Mouse (Mus musculus) CH12.LX (cell line): ENCODE measurements around the gene Cwf19l1. TPM values are rescaled to one million over a fixed set of nuclear protein-coding genes. Genes with fewer than 3 reads are reported as not detected.

Experiments
- DNase-seq: peaks from one replicate; pipeline ENCODE4 v3.0.0-alpha.2; 2013; ENCODE audit errors: extremely low read depth
- H3K27ac ChIP-seq: 2 replicates; pipeline ENCODE4 v1.5.1; 2012; ENCODE audit warnings: low read depth, mild to moderate bottlenecking, control low read depth, moderate library complexity; ENCODE audit not compliant: insufficient read depth
- H3K27me3 ChIP-seq: replicated peaks from 2 replicates; pipeline ENCODE3; 2012; ENCODE audit warnings: inconsistent platforms
- H3K36me3 ChIP-seq, 2 experiments: replicated peaks in 1 of 2; 2 replicates each; pipeline versions ENCODE3 to v1.6.1; 2012; ENCODE audit warnings: inconsistent platforms in 1 of 2, low read length in 1 of 2, mild to moderate bottlenecking in 1 of 2, mixed read lengths in 1 of 2, moderate library complexity in 1 of 2; ENCODE audit not compliant: control insufficient read depth in 1 of 2, insufficient read depth in 1 of 2
- H3K4me1 ChIP-seq, 2 experiments: 2 replicates each; pipeline ENCODE4 v1.6.1; 2012; ENCODE audit warnings: inconsistent platforms in 1 of 2, moderate library complexity in 1 of 2; ENCODE audit not compliant: insufficient read depth in 2 of 2, control insufficient read depth in 1 of 2
- H3K4me2 ChIP-seq: 2 replicates; pipeline ENCODE4 v1.6.1; 2012; ENCODE audit warnings: low read depth, mild to moderate bottlenecking, control low read depth; ENCODE audit not compliant: poor library complexity, insufficient read depth, severe bottlenecking
- H3K4me3 ChIP-seq, 3 experiments: fragments of 150-350 bp in 1 of 3; sonication (generic) in 1 of 3; replicated peaks in 1 of 3; 2 replicates each; pipeline versions ENCODE3 to v1.5.1; 2011 to 2012; ENCODE audit warnings: low read depth in 2 of 3, low read length in 2 of 3, mild to moderate bottlenecking in 2 of 3, moderate library complexity in 2 of 3, control low read depth in 1 of 3, improper control_type of control experiment in 1 of 3, inconsistent platforms in 1 of 3, mixed read lengths in 1 of 3; ENCODE audit not compliant: poor library complexity in 1 of 3
- H3K79me2 ChIP-seq: replicated peaks from 2 replicates; pipeline ENCODE4 v1.6.1; 2012; ENCODE audit warnings: mild to moderate bottlenecking, moderate library complexity; ENCODE audit not compliant: control insufficient read depth, poor library complexity, insufficient read depth, severe bottlenecking; ENCODE audit errors: extremely low read depth
- H3K9ac ChIP-seq: 2 replicates; pipeline ENCODE4 v1.6.1; 2012; ENCODE audit warnings: low read depth, mild to moderate bottlenecking, control low read depth, moderate library complexity; ENCODE audit not compliant: insufficient read depth
- H3K9me3 ChIP-seq: replicated peaks from 2 replicates; pipeline ENCODE3; 2012; ENCODE audit warnings: low read length, inconsistent platforms, mixed read lengths
- BHLHE40 ChIP-seq: IDR thresholded peaks from 2 replicates; pipeline ENCODE4 v1.6.1; 2011; ENCODE audit warnings: mild to moderate bottlenecking, low read depth, low read length, improper control_type of control experiment
- CHD2 ChIP-seq: IDR thresholded peaks from 2 replicates; pipeline ENCODE4 v1.6.1; 2011; ENCODE audit warnings: low read length, improper control_type of control experiment
- E2F4 ChIP-seq: IDR thresholded peaks from 2 replicates; pipeline ENCODE4 v1.6.1; 2011; ENCODE audit warnings: low read depth, low read length, improper control_type of control experiment; ENCODE audit not compliant: insufficient replicate concordance
- EP300 ChIP-seq: IDR thresholded peaks from 2 replicates; pipeline ENCODE4 v1.6.1; 2011; ENCODE audit warnings: low read length, improper control_type of control experiment
- ETS1 ChIP-seq: conservative IDR thresholded peaks from 2 replicates; pipeline ENCODE4 v1.6.1; 2012; ENCODE audit warnings: low read depth, mild to moderate bottlenecking, inconsistent platforms, low read length, improper control_type of control experiment, moderate library complexity
- GABPA ChIP-seq: IDR thresholded peaks from 2 replicates; pipeline ENCODE4 v1.6.1; 2012; ENCODE audit warnings: low read depth, low read length, improper control_type of control experiment, inconsistent platforms; ENCODE audit not compliant: insufficient replicate concordance
- JUN ChIP-seq: IDR thresholded peaks from 2 replicates; pipeline ENCODE4 v1.6.1; 2011; ENCODE audit warnings: low read depth, mild to moderate bottlenecking, low read length, improper control_type of control experiment, moderate library complexity; ENCODE audit not compliant: insufficient read depth
- JUND ChIP-seq: conservative IDR thresholded peaks from 2 replicates; pipeline ENCODE4 v1.6.1; 2011; ENCODE audit warnings: low read depth, low read length, improper control_type of control experiment
- MAZ ChIP-seq: IDR thresholded peaks from 2 replicates; pipeline ENCODE4 v1.6.1; 2012; ENCODE audit warnings: low read depth, mild to moderate bottlenecking, inconsistent platforms, low read length, improper control_type of control experiment, moderate library complexity
- MEF2A ChIP-seq: IDR thresholded peaks from 2 replicates; pipeline ENCODE4 v1.6.1; 2014; ENCODE audit warnings: low read depth, mild to moderate bottlenecking, inconsistent platforms, low read length, improper control_type of control experiment, borderline replicate concordance
- MXI1 ChIP-seq: IDR thresholded peaks from 2 replicates; pipeline ENCODE4 v1.6.1; 2011; ENCODE audit warnings: mild to moderate bottlenecking, low read depth, low read length, improper control_type of control experiment
- NELFE ChIP-seq: IDR thresholded peaks from 2 replicates; pipeline ENCODE4 v1.6.1; 2011; ENCODE audit warnings: low read depth, low read length, improper control_type of control experiment
- PAX5 ChIP-seq: IDR thresholded peaks from 2 replicates; pipeline ENCODE4 v1.6.1; 2012; ENCODE audit warnings: low read length, inconsistent platforms, mixed read lengths
- POLR2AphosphoS2 ChIP-seq: IDR thresholded peaks from 2 replicates; pipeline ENCODE4 v1.6.1; 2011; ENCODE audit warnings: low read depth, low read length, improper control_type of control experiment
- RCOR1 ChIP-seq: conservative IDR thresholded peaks from 2 replicates; pipeline ENCODE4 v1.6.1; 2012; ENCODE audit warnings: low read depth, mild to moderate bottlenecking, inconsistent platforms, low read length, improper control_type of control experiment
- TBP ChIP-seq: conservative IDR thresholded peaks from 2 replicates; pipeline ENCODE4 v1.6.1; 2011; ENCODE audit warnings: low read depth, low read length, improper control_type of control experiment
- UBTF ChIP-seq: IDR thresholded peaks from 2 replicates; pipeline ENCODE4 v1.6.1; 2012; ENCODE audit warnings: low read depth, mild to moderate bottlenecking, inconsistent platforms, low read length, improper control_type of control experiment, moderate library complexity
- USF1 ChIP-seq: IDR thresholded peaks from 2 replicates; pipeline ENCODE4 v1.6.1; 2014; ENCODE audit warnings: low read depth, mild to moderate bottlenecking, inconsistent platforms, low read length, improper control_type of control experiment
- USF2 ChIP-seq: conservative IDR thresholded peaks from 2 replicates; pipeline ENCODE4 v1.6.1; 2011; ENCODE audit warnings: low read depth, low read length, improper control_type of control experiment
- ZC3H11A ChIP-seq: IDR thresholded peaks from 2 replicates; pipeline ENCODE4 v1.6.1; 2012; ENCODE audit warnings: low read depth, mild to moderate bottlenecking, inconsistent platforms, low read length, improper control_type of control experiment
- ZNF384 ChIP-seq: IDR thresholded peaks from 2 replicates; pipeline ENCODE4 v1.6.1; 2012; ENCODE audit warnings: low read depth, low read length, improper control_type of control experiment, inconsistent platforms
- dilution Hi-C: fragments of 300-500 bp; cut with MboI; formaldehyde crosslinking; loops from 2 replicates; pipeline ENCODE4 v1.14.3; 2020; ENCODE audit warnings: low sequenced_read_pairs; ENCODE audit not compliant: extremely low pct_unique_long_range_greater_than_20kb, extremely low pct_ligation_motif_present
- in situ Hi-C: fragments of 300-500 bp; cut with MboI; formaldehyde crosslinking; loops from 3 replicates; pipeline ENCODE4 v1.14.3; 2019; ENCODE audit warnings: low sequenced_read_pairs, low pct_ligation_motif_present, low pct_unique_long_range_greater_than_20kb, mixed read lengths
- polyA plus RNA-seq: library from polyadenylated mRNA; unstranded; fragments of >175 nt; gene quantifications from 2 replicates; pipeline ENCODE4 v1.2.1, GENCODE M21; 2012; ENCODE audit warnings: low read depth; ENCODE audit not compliant: insufficient read length
- total RNA-seq, 2 experiments: library from RNA; depleted of rRNA; stranded (reverse); fragments of 300-350 nt in 1 of 2; fragments of >200 nt in 1 of 2; gene quantifications; 2 replicates each; pipeline ENCODE4 v1.2.3; 2012 to 2014

The Cwf19l1 gene
- total and polyA plus RNA-seq, 3 experiments, result 11.0 to 45.9 (median 30.4) TPM

GRCm38 (mm10) chr19:44064734-44065133, 70.9 kb downstream of the Cwf19l1 start:
- dilution Hi-C loops, result no loop called here
- H3K4me1 ChIP-seq, result peaks cover 3 to 38% of the 10 kb centered on the region in 2 experiments; a peak in 3 of 4 replicates
- no peak overlapping the region for H3K4me3 ChIP-seq
- DNase-seq, result no peak
- H3K27me3 ChIP-seq, result no peaks in the 10 kb centered on the region
- no peak overlapping the region for H3K27ac ChIP-seq
- H3K36me3 ChIP-seq, result peaks cover 16 to 50% of the 10 kb centered on the region in 2 experiments
- H3K4me2 ChIP-seq, result no peak overlapping the region
- no peak for TF ChIP-seq UBTF
- TF ChIP-seq BHLHE40, result no peak
- TF ChIP-seq ETS1, result no peak
- no peak for TF ChIP-seq POLR2AphosphoS2
- no peak for TF ChIP-seq MEF2A
- no peak for TF ChIP-seq ZNF384
- no peak for TF ChIP-seq USF1
- TF ChIP-seq MAZ, result no peak
- no peak for TF ChIP-seq CHD2
- TF ChIP-seq USF2, result no peak
- no peak for TF ChIP-seq E2F4
- TF ChIP-seq NELFE, result no peak
- TF ChIP-seq, all 38 proteins: peak for 0
- no peaks in the 10 kb centered on the region for H3K9me3 ChIP-seq
- no peak overlapping the region for H3K9ac ChIP-seq
- in situ Hi-C loops, result no loop called here
- H3K79me2 ChIP-seq, result peaks cover 8% of the 10 kb centered on the region

DNA sequence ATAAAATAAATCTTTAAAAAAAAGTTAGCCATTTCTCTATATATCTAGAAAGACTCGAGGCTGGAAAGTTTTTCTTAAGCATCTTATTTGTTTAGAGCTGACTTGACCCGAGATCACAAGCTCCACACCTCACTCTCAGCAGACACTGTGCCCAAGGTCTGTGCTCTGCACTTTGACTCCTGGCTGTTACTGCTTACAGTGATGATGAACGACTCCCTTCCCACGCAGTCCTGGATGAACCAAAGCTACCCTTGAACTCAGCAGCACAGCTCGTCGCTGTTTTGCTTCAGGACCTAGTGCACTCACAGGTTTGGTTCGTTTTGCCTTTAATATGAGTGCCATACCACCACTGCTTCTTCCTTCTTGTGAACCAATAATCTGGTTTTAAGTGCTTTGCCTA, 71.9 kb downstream of the Cwf19l1 start:
- Histone ChIP-seq H3K36me3 (peaks cover 23 to 59% of the 10 kb centered on the region in 2 experiments), H3K79me2 (peaks cover 8% of the 10 kb centered on the region), H3K27ac (no peak overlapping the region), H3K27me3 (no peaks in the 10 kb centered on the region), H3K9me3 (no peaks in the 10 kb centered on the region), H3K4me3 (no peak overlapping the region), H3K9ac (no peak overlapping the region), H3K4me2 (no peak overlapping the region), H3K4me1 (peaks cover 3 to 37% of the 10 kb centered on the region in 2 experiments; a peak in 3 of 4 replicates)
- dilution Hi-C loops, result no loop called here
- in situ Hi-C loops, result no loop called here
- no peak for TF ChIP-seq JUND
- no peak for TF ChIP-seq GABPA
- TF ChIP-seq RCOR1, result no peak
- no peak for TF ChIP-seq MXI1
- no peak for TF ChIP-seq JUN
- no peak for TF ChIP-seq ZC3H11A
- no peak for TF ChIP-seq PAX5
- no peak for TF ChIP-seq POLR2AphosphoS2
- no peak for TF ChIP-seq EP300
- TF ChIP-seq TBP, result no peak
- no peak for DNase-seq
